Mouse (Mus musculus) heart, embryonic 16.5 days (tissue): ENCODE data around the gene Vmn2r116. TPM values are rescaled to one million over a fixed set of nuclear protein-coding genes. Genes with fewer than 3 reads are reported as not detected.
"Not testable (repeated sequence)": the region's sequence is repeated elsewhere in the genome, so short reads cannot be mapped to it uniquely, and the experiment has no call there.

ENCODE experiments used
- ATAC-seq: fragments of 200-750 bp; cut with Nextera tagmentation; replicated peaks from 2 replicates; pipeline ENCODE4 v1.8.0; 2017; ENCODE audit warnings: moderate number of reproducible peaks; ENCODE audit not compliant: insufficient read depth, low FRiP score; ENCODE audit errors: extremely low read depth
- H3K27ac ChIP-seq: fragments of 300-500 bp; sonication (generic); 2 replicates; pipeline ENCODE4 v1.5.1; 2014; ENCODE audit warnings: mild to moderate bottlenecking, low read length, control low read depth, moderate library complexity
- H3K27me3 ChIP-seq: fragments of 300-500 bp; sonication (generic); 2 replicates; pipeline ENCODE4 v1.6.1; 2014; ENCODE audit warnings: low read length, mixed read lengths; ENCODE audit not compliant: control insufficient read depth, insufficient read depth
- H3K36me3 ChIP-seq: fragments of 300-500 bp; sonication (generic); 2 replicates; pipeline ENCODE4 v1.6.1; 2014; ENCODE audit not compliant: control insufficient read depth, insufficient read depth
- H3K4me1 ChIP-seq: fragments of 300-500 bp; sonication (generic); 2 replicates; pipeline ENCODE4 v1.6.1; 2014; ENCODE audit warnings: low read length, mixed read lengths; ENCODE audit not compliant: control insufficient read depth, insufficient read depth
- H3K4me2 ChIP-seq: fragments of 300-500 bp; sonication (generic); 2 replicates; pipeline ENCODE4 v1.6.1; 2014; ENCODE audit warnings: low read depth, mild to moderate bottlenecking, control low read depth, low read length
- H3K4me3 ChIP-seq: fragments of 300-500 bp; sonication (generic); 2 replicates; pipeline ENCODE4 v1.5.1; 2014; ENCODE audit warnings: mild to moderate bottlenecking, control low read depth, low read length
- H3K9ac ChIP-seq: fragments of 300-500 bp; sonication (generic); 2 replicates; pipeline ENCODE4 v1.6.1; 2014; ENCODE audit warnings: low read length, control low read depth
- H3K9me3 ChIP-seq: fragments of 300-500 bp; sonication (generic); replicated peaks from 2 replicates; pipeline ENCODE4 v1.6.1; 2016; ENCODE audit warnings: low read length; ENCODE audit not compliant: control insufficient read depth
- WGBS: fragments of 180-500 bp; shearing (Covaris S2); extraction: QIAGEN DNeasy Blood & Tissue Kit; methylation state at CpG from one replicate; pipeline ENCODE4 v1.1.7; 2014; 5-methylcytosine and 5-hydroxymethylcytosine counted together
- polyA plus RNA-seq: library from polyadenylated mRNA; unstranded; fragments of >200 nt; fragmentation: Nextera tagmentation; extraction: Ambion mirVana; gene quantifications from 2 replicates; pipeline ENCODE4 v1.2.1, GENCODE M21; 2015

Vmn2r116 gene
- not detected in 2 replicates for polyA plus RNA-seq

DNA sequence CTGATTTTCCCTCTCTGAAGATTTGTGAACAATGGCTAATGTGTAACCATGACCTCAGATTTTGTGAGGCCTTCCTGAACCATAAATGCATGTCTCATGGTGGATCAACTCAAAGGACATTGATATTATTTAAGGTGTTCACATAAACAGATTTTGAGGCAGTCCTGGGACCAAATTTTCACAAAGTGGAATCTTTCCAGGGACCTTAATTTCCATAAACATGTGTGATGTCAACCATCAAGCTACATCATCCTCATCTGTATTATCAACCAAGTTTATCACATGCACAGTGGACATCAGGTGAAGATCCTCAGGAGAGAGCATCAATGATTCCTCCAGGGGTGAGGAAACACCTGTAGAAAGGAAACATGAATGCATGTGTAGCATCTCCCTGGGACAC lies at the start of gene Vmn2r116:
Gene Vmn2r116, plus strand, starts transcription at position 301 of the 400 bp plus-strand sequence.
- not testable (repeated sequence) for H3K9me3 ChIP-seq, H3K4me2 ChIP-seq, H3K9ac ChIP-seq, ATAC-seq, H3K4me3 ChIP-seq, H3K27me3 ChIP-seq, H3K4me1 ChIP-seq, H3K27ac ChIP-seq, H3K36me3 ChIP-seq

- H3K27me3 ChIP-seq, H3K36me3 ChIP-seq, H3K4me2 ChIP-seq, H3K4me3 ChIP-seq, H3K9me3 ChIP-seq, H3K4me1 ChIP-seq, H3K27ac ChIP-seq, ATAC-seq, H3K9ac ChIP-seq: not testable (repeated sequence)
- WGBS: 49% methylated on average over 2 of the region's 2 CpGs
Measured at GRCm38 (mm10) chr17:23343441-23343840, 41.0 kb upstream of the Vmn2r116 start, which contains the start of gene Vmn2r115. TSS of gene Vmn2r115 (plus strand) at chr17:23343741.

GRCm38 (mm10) chr17:23351644-23352043 lies 32.8 kb upstream of the Vmn2r116 start:
- Histone ChIP-seq H3K27ac (no peak overlapping the region), H3K27me3 (no peaks in the 10 kb centered on the region), H3K9ac (no peak overlapping the region), H3K4me3 (no peak overlapping the region), H3K4me2 (no peak overlapping the region), H3K9me3 (no peaks in the 10 kb centered on the region), H3K4me1 (no peaks in the 10 kb centered on the region), H3K36me3 (no peaks in the 10 kb centered on the region)
- WGBS: 40% methylated on average over 1 of the region's 1 CpGs
- ATAC-seq: no peak

- H3K27ac ChIP-seq: no peak overlapping the region
- H3K9me3 ChIP-seq: peaks cover 5% of the 10 kb centered on the region; the same call in 1 of the 2 replicates
- no peak overlapping the region for H3K4me3 ChIP-seq
- H3K36me3 ChIP-seq: no peaks in the 10 kb centered on the region
- H3K4me1 ChIP-seq: no peaks in the 10 kb centered on the region
- WGBS: 72% methylated on average over 6 of the region's 6 CpGs
- H3K27me3 ChIP-seq: no peaks in the 10 kb centered on the region
- no peak for ATAC-seq
- no peak overlapping the region for H3K9ac ChIP-seq
- no peak overlapping the region for H3K4me2 ChIP-seq
Measured at GRCm38 (mm10) chr17:23433150-23433679, 48.8 kb downstream of the Vmn2r116 start.

Other genes with a start within 250 kb of the Vmn2r116 start
- 8.5 and 9.6 TPM in 2 replicates for gene Zfp40, start 191.4 kb upstream of the Vmn2r116 start, polyA plus RNA-seq
- 0.01 TPM in 1 of 2 replicates, not detected in the other for gene Vmn2r114, start 72.1 kb upstream of the Vmn2r116 start, polyA plus RNA-seq
- not detected in 2 replicates for gene Vmn2r115, start 40.9 kb upstream of the Vmn2r116 start, polyA plus RNA-seq
- gene Vmn2r117, start 95.1 kb downstream of the Vmn2r116 start, polyA plus RNA-seq: not detected in 2 replicates
- 12.9 and 14.5 TPM in 2 replicates for gene Zfp213, start 179.6 kb downstream of the Vmn2r116 start, polyA plus RNA-seq
- 7.3 and 8.5 TPM in 2 replicates for gene Zfp13, start 214.9 kb downstream of the Vmn2r116 start, polyA plus RNA-seq
- gene Zscan10, start 216.3 kb downstream of the Vmn2r116 start, polyA plus RNA-seq: not detected in 2 replicates